Mouse (Mus musculus) c-Kit-positive CD71-negative TER-119-negative erythroid progenitor cells, embryonic 14.5 days (primary cell): ENCODE measurements at regions not wholly inside any gene's neighbourhood (a gene's known extent, or its start where the extent isn't known, plus 50 kb on each side); places are given as distances from the start of the nearest gene placed in this dataset.

Experiments used
- DNase-seq: peaks from one replicate; pipeline ENCODE4 v3.0.0-alpha.2; 2013; ENCODE audit warnings: low read depth

DNA sequence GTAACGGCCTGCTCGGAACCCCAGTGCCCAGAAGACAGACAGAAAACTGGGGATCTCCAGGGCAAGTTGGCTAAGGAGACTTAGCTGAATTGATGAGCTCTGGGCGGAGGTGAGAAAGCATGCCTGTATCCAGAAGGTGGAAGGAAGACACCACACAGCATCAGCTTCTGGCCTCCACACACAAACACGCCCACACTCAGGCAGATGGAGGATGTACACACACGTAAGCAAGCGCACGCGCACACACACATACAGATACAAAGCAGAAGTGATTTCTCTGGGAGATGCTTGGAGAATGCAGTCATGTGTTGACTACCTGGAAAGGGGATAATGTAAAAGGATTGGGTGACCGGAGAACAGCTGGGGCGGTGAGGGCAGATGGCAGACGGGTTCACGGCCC, 171.2 kb upstream of the Jarid2 start:
- no peak for DNase-seq

DNA sequence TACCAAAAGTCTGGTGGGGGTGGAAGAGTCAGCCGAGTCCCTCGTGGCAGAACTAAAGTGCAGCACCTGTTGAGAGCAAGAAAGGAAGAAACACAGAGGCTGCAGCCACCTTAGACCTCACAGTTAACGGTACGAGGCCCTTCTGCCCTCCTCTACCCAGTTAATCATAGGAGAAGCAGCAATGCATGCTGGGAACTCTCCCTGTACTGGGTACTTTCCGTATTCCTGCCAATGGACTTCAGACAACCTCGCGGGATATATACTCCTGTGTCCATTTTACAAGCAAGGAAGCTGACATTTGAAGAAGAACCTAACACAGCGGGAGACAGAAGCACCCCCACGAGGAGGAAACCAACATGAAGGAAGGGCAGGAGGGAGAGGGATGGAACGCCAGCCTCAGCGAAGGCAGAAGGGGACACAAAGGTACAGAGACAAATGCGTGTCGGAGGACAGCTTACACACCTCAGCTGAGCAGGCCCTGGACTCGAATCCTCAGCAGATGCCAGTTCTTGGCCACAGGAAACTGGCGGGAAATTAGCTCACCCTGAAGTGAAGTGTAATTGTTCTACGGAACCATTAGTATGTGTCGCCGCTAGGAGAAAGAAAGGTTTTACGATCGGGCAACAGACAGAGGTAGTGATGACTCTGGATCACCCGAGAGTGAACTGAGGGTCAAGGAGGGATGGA, 170.6 kb upstream of the Jarid2 start:
- no peak for DNase-seq

DNA sequence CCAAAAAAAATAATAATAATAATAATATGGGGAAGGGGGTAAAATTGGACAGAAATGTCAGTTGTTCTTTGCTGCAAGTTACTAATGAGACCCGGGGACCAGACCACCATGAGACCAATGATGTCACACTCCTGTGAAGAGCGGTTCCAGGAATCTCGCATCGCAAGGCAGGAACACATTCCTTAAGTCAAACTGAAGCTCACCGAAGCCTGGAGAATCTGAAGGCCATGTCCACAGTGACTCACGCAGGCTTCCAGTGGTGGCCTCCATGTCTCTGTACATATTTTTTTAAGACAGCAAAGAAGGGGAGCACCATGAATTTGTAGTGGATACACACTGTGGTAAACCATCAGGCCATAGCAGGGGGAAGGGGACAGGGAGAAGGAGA, 170.1 kb upstream of the Jarid2 start:
- DNase-seq = no peak

DNA sequence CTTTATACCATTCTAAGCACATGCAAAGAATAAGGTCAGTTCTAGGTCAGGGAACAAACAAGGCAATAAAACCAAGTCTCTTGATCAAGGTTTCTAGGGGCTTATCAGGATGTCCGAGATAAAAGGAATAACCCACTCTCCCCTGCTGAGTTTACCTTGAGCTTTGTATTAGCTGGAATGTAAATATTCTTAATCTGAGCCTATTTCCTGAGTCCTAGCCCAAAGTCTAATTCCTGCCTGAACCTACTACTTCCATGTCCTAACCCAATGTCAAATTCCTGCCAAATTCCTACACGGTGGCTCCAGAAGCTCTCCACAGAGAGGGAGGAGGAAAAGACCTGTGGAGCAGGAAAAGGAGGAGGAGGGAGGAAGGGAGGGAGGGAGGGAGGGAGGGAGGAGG, 169.6 kb upstream of the Jarid2 start:
- no peak for DNase-seq

DNA sequence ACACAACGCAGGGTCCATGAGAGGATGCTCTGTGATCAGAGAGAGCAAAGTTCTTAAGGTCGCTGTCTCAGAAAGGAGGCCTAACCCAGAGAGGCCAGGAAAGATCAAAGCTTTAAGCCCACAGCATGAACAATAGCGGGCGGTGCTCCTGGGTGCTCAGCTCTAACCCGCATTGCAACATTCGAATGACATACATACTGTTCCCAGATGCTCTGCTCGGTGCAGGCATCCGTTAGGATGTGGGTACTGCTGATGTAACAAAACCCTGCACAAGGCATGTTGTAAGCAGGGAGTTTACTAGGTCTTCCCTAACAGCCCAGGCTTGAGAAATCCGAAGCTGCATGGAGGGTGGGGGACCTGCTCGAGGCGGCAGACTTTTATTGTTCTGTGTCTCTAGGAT, 164.6 kb upstream of the Jarid2 start:
- DNase-seq = no peak

DNA sequence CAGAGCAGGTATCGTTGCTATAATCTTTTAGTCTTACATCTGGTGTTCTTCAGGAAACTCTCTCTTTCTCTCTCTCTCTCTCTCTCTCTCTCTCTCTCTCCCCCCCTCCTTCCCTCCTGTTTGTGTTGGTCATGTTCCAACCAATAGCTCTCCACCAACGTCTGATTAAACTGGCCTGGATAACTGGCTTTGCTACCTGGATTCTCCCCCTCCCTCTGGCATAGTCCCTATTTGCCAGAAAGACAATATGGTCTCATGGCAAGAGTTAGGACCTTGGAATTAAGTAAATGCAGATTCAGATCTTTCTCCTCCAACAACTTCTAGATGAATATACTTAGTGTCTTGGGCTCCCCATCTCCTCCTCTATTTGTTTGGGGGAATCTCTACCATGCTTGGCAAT, 161.6 kb upstream of the Jarid2 start:
- no peak for DNase-seq

DNA sequence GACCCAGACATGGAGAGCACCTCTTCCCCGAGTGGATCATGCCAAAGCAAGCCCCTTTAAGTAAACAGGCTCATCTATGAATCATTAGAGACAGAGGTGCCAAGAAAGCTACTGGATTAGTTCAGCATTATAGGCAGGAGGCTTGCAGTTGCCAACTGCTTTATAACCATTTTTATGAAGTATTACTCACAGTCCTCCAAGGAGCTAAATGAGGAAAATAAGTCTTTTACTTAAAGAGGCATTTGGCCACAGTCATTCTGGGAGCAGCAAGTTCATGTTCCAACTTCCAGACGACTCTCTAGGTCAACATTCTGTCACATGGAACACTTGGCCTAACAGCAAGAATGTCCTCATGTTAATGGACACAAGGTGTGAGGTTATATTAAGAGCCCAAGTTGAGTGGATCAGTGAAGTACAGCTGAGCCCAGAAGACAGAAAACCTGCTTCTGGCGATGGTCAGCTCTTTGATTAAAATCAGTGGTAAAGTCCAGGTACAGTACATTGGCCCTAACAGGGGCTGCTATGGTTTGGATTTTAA, 160.0 kb upstream of the Jarid2 start:
- DNase-seq = no peak

DNA sequence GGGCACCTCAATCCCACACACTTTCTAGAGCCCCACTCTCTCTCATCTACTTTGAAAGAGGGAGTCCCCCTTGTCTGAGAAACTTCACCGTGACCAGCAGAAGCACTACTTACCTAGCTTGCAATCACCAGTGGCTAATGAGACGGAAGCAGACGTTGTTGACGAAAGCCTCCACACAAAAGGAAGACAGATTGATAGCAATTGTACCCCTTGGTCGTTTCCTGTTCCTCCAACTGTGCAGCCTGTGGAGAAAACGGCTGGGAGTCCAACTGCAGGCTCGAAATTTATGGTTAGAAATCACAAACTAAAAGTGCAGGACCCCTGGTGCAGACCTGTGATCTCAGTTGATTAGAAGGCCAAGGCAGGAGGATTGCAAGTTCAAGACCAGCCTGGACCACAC, 155.8 kb upstream of the Jarid2 start:
- DNase-seq = no peak

DNA sequence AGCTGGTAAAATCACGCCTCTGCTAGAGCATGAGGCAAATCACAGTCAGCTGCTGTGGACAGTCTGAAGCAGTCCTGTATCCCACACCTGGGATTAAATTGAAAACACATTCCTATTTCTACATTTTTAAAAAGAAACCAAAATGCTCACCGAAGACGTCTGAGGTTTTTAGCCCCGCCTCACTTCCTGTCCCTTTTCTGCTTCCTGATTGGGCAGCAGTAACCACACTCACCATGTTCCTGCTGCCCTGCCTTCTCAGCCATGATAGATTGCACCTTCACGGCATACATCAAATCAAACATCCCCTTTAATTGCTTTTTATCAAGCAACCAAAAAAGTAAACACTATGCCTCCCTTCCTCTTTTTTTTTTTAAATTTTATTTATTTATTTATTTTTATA, 150.1 kb upstream of the Jarid2 start:
- DNase-seq = no peak

DNA sequence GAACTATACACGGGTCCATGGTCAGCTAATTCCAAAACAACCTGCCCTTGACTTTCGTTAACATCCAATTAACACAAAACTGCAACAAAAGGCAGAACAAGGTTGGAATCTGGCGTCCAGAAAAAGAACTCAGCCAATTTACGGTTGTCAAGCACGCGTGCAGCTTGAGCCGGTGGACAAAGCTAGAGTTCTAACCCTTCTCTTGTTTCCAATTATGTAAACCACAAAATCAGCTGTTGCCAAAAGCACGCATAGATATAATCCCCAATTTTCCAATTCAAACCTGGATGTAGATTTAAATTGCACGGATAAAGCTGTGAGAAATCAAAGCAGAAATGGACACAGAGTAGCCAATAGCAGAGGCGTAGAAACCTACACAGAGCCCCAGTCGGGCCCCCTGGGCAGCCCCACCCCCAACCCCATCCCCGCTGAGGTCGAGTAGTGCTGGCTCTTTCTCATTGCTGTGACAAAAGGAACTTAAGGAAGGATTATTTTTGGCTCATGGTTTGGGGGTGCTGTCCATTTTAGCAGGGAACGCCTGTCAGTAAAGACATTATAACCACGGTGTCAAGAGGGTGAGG, 149.0 kb upstream of the Jarid2 start:
- no peak for DNase-seq

DNA sequence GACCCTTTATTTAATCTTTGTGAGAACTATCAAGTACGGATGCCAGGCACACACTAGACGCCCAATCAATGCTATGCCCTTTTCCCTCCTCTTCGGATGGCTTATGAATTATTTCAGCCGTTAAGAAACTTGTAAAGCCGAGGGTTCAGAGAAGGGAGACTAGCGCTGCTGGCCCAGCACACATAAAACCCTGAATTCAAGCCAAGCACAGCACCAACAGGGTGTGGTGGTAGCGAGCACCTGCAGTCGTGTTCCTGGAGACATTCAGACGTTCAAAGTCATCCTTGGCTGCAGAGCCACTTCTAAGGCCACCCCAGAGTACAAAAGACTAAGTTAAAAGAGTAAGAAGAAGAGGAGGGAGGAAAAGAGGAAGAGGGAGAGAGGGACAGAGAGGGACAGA, 148.5 kb upstream of the Jarid2 start:
- DNase-seq = no peak

DNA sequence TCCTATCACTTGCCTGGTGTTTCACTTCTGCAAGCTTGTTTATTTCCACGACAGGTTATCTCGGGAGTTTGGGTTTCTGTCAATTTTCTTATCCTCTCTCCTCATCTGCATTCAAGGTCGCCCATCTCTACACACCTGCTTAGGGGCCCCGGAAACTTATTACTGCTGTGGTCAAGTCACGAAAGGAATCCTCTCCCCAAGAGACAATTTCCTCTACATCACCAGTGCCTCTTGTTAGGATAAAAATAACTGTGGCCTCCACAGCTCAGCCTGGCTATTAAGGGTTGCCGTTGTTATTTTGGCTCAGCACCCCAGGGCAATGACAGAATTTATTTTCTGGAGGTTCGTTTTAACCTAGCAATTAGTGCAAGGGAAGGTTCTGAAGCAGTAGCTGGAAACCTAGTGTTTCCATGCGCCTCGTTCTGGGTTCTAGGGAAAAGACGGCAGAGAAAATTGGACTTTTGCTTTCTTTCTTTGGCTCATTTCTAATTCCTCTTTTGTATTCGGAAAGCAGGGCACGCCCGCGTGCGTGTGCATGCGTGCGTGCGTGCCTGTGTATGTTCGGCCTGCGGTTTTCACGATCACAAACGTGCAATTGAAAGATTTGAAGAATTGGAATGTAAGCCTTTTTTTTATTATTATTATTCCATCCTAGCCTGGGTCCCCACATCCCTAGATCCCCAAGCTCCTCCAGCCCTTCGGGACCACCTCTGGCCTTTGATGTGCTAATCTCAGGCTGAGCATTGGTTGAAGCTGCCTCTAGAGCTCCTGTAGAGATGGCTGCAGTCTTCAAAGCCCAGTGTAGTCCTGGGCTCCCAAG, 147.1 kb upstream of the Jarid2 start:
- DNase-seq = no peak

DNA sequence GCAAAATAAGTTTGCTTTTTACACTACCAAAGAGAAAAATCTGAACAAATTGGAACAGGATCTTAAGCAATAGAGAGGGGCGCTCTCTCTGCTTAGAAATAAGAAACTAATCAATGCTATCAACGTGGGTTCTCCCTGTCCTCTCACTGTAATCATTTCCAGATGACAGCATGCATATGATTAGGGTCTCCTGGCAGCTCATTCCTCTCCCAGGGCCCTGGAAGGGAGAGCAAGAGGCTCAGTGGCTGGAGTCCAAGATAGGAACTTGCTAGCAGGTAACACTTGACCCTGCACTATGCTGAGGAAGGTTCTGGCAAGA, 146.5 kb upstream of the Jarid2 start:
- DNase-seq = no peak

DNA sequence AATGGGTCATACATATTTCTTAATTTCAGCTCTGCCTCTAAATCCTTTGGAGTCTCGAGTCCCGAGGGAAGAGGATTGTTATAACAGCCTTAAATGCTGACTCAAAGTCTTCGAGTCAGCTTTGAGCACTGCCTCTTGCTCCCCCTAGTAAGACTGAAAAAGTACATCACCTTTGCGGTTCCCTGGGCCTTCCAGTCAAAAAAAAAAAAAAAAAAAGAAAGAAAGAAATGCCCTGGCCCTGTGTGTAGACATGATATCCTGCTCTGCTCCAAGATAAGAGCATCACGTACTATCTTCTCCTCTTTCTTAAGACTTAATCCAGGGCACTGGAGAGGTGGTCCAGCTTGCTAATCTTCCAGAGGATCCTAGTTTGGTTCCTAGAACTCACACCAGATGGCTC, 145.7 kb upstream of the Jarid2 start:
- DNase-seq = no peak

DNA sequence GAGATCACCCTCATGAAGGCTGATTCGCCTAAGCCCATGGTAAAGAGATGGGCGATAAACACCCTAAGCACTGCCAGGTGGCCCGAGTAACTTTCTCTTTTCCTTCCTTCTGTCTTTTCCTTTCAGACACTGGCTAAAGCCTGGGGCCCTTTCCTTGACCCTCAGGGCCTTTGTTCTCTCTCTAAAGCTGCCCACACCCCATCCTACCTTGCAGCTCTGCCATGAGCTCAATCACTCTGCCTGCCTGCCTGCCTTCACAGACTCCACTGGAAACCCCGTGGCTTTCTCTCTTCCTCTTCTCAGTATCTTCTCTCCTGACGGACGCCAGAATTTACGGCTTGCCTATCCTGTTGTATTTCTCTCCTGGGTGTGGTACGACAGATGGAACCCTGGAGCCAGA, 145.1 kb upstream of the Jarid2 start:
- no peak for DNase-seq

DNA sequence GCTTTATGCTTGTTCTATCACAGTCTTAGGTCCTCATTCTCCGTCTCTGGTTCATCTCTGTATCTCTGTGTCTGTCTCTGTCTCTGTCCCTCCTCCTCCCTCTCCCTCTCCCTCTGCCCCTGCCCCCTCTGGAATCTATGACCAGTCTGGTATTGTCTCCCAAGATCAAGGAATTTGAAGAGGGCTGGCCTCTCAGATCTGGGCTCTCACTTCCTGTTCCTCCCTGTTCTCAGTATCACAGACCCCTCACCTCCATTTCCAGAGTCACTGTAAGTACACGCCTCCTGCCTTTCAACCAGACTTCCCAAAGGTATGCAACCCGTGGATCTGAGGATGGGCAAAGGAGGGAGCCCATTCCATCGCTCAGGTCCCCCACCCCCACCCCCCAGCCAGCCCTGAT, 144.7 kb upstream of the Jarid2 start:
- no peak for DNase-seq

DNA sequence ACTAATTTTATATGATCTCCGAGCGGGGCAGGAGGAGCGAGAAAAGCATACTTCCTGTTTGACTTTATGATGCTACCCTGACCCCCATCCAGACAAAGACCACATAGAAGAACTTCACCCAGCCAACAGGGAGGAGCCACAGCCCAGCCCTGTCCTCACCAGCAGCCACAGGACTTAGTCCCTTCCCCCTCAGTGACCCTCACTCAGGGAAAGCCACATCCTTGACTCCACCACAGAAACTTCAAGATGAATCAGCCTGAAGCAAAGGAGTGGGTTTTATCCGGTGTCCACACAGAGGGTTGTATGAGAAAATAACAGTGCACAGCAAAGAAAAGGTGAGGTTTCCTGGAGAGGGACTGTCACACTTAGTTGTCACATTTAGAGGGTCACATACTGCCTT, 141.4 kb upstream of the Jarid2 start:
- peak; percentile 43 for DNase-seq

DNA sequence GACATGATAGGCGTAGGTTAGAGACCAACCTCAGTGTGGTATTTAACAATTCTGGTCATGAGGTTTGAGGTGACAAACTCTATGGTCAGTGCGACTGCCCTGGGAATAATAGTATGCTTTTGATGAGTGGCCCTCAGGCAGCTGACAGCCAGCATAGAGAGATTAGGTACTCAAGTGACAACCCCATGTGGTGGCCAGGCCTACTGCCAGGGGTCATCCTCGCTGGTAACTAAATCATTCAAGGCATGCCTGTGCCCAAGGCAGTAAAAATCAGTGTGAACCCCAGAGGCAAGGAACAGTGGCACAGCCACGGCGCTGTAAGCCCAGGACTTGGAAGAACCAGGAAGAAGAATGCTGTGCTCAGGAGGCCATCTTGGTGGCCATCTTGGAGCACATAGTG, 134.6 kb upstream of the Jarid2 start:
- DNase-seq = no peak

DNA sequence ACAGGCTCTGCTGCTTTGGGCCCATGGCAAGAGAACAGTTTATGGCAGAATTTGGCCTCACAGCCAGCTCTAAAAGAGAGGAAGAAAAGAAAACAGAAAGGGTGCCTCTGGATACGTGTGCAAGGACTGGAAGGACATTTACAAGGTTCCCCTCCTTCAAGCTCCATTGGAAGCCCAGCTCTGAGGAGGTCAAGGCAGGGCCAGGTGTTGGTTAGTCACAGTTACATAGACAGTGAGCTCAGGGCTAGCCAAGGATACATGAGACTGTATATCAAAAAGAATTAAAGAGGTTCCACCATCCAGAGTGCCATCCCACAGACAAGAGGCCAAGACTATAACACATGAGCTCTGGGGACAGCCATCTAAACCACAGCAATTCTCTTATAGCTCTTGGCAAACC, 131.6 kb upstream of the Jarid2 start:
- no peak for DNase-seq

DNA sequence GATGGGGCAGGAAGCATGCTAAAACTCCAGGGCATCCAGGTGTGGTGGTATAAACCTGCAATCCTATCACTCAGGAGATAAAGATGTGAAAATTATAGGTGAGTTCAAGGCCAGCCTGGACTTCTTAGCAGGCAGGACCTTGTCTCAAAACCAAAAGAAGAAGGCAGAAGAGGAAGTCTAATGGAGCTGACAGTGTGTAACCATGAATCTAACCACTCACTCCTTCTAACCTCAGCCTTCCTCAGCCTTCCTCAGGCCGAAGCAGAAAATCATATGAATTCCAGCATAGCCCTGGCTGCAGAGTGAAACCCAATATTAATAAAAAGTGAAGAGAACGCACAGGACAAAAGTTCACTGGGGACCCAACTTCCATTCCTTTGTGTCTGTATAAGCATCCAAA, 128.2 kb upstream of the Jarid2 start:
- DNase-seq = no peak

DNA sequence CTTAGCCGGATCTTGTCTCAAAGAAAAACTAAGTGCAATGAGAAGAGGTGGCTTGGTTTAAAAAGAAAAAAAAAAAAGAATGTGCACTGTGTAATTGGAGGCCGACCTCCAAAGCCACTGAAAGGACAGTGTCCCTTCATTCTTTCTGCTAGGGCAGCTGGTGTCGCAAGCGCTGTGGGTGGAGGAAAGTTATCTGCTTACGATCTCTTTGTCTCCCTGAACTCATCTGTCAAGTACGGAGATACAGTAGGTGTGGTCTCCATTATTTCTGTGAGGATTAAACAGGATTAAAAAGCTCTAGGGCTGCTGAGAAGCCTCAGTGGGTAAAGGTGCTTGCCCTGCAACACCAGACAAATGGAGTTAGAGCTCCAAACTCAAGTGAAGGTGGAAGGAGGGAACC, 126.6 kb upstream of the Jarid2 start:
- no peak for DNase-seq

DNA sequence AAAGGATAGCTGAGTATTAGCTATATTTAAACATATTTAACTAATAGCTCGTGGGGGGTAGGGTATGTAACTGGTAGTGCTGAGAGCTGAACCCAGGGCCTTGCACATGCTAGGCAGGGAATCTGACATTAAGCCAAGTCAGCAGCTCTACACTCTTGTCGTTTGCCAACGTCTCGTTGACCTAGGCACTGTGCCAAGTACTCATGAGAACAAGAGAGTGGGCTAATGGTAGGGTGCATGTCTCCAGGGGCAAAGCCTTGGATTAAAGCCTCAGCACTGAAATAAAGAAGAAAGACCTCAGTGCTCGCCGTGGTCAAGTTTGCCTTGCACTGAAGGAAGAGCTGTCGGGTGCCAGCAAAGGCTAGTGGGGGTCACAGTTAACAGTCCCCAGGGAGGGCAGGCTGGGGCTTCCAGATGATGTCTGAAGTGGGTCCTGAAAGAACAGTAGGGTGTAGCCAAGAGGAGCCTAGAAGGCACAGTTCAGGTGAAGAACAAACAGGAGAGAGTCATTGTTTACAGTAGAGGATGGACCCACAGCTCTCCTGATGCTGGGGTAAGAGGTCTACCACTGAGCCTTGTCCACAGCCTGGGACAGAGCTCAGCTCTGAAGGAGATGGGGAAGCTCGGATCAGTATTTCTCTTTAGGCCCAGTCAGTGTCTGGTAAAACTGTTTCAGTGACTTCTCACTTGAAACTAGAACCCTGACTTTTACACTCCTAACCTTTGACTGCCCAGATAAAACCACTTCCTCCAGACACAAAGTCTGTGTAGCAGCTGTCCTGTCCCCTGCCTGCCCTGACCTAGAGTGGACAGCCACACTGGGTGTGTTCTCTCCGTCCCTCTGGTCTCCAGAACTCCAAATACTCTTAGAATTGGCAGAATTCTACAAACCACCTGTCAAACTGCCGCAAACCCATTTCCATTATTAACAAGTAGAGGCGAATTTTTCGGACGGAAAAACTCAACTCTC, 121.7 kb upstream of the Jarid2 start:
- no peak for DNase-seq
